19 mouse cellular contexts compared by ENCODE assay signal in genomic region chr13:3532451-3532850, GRCm38 (mm10). TPM values are rescaled to one million over a fixed set of nuclear protein-coding genes. Genes with fewer than 3 reads are reported as not detected.
DNase-seq lines count a peak whose midpoint lies in the region; ATAC-seq and TF ChIP-seq lines count a peak whose summit lies in the region.
"Had no signal": no experiment of that assay in that cellular context is flagged by ENCODE, and none has a peak within 500 bp of the region (broad histone marks: within the 10 kb centered on the region; RNA-seq: fewer than 3 reads in every experiment).

No protein-coding gene starts in this region.

- TF ChIP-seq CTCF in ES-Bruce4 (IDR thresholded peaks at IDR 0.05; ENCODE audit: low read depth, low read length) (no peak), G1E (IDR thresholded peaks at IDR 0.05; ENCODE audit: low read depth, low read length) (no peak)

- no peak overlapping the region for H3K27ac ChIP-seq in heart, embryonic 12.5 days (ENCODE audit: poor library complexity, severe bottlenecking)
- peak overlapping the region; percentile 41 for H3K27ac ChIP-seq in ES-Bruce4 (ENCODE audit: insufficient read depth, low read length)
- H3K27ac ChIP-seq: forebrain, embryonic 13.5 days; heart, embryonic 13.5 days; hindbrain, embryonic 13.5 days; hindbrain, postnatal 0 days had no signal

- no peak overlapping the region for H3K9ac ChIP-seq in heart, embryonic 12.5 days
- H3K9ac ChIP-seq in ES-Bruce4 (ENCODE audit: low read depth, poor library complexity, severe bottlenecking) = peak overlapping the region; percentile 35; the same call in 1 of the 2 replicates
- H3K9ac ChIP-seq: forebrain, embryonic 13.5 days; forebrain, postnatal 0 days; heart, embryonic 13.5 days; hindbrain, embryonic 13.5 days had no signal

- DNase-seq in heart, postnatal 25 days (ENCODE audit: low spot score) = no peak
- no peak for DNase-seq in G1E (ENCODE audit: low spot score)
- DNase-seq in cerebellum, postnatal 14 days = no peak
- no peak for DNase-seq in adrenal gland, postnatal 25 days
- DNase-seq: adrenal gland, postnatal 36 days; cerebellum, adult 2 months; cerebellum, postnatal 25 days; forebrain, postnatal 0 days; gastrocnemius, postnatal 14 days; kidney, adult 18-20 months had no signal

- 0 out of 2 replicates have a peak, but pooled peaks cover 5% of the 10 kb centered on the region for H3K4me1 ChIP-seq in heart, embryonic 12.5 days (replicated peaks)
- H3K4me1 ChIP-seq in ES-Bruce4 (ENCODE audit: control insufficient read depth, insufficient read depth, low read length) = no peaks in the 10 kb centered on the region
- H3K4me1 ChIP-seq in G1E (ENCODE audit: insufficient read depth, low read depth, low read length) = peaks cover 52% of the 10 kb centered on the region

- no peak for TF ChIP-seq EP300 in ES-Bruce4 (IDR thresholded peaks at IDR 0.05; ENCODE audit: insufficient read depth, low read depth, low read length)

- ATAC-seq in heart, embryonic 12.5 days (ENCODE audit: insufficient number of reproducible peaks, low FRiP score) = no peak
- peak; percentile 24 for ATAC-seq in G1E (ENCODE audit: extremely low read depth, insufficient number of reproducible peaks, low FRiP score, poor library complexity, severe bottlenecking)
- ATAC-seq in megakaryocyte-erythroid progenitor cell, adult 5-6 weeks (replicated peaks; ENCODE audit: low FRiP score, low TSS enrichment, poor library complexity, severe bottlenecking) = 0 out of 2 replicates have a peak, but pooled peaks have one; percentile 20
- ATAC-seq: activated CD4-positive, CD25-positive, alpha-beta regulatory T cell, adult 4 months; forebrain, embryonic 13.5 days; forebrain, postnatal 0 days; hindbrain, postnatal 0 days had no signal

- no peaks in the 10 kb centered on the region for H3K27me3 ChIP-seq in heart, embryonic 12.5 days (replicated peaks)
- H3K27me3 ChIP-seq in ES-Bruce4 (ENCODE audit: control insufficient read depth, insufficient read depth, low read length, poor library complexity, severe bottlenecking) (no peaks in the 10 kb centered on the region), G1E (ENCODE audit: insufficient read depth, low read length) (no peaks in the 10 kb centered on the region)
- H3K27me3 ChIP-seq: CH12.LX; forebrain, embryonic 13.5 days; heart, embryonic 13.5 days; hindbrain, embryonic 13.5 days had no signal

- TF ChIP-seq POLR2A in ES-Bruce4 (IDR thresholded peaks at IDR 0.05; ENCODE audit: insufficient read depth, low read length) = no peak

- 0 out of 2 replicates have a peak overlapping the region, but pooled peaks have one; percentile 32 for H3K4me2 ChIP-seq in heart, embryonic 12.5 days
- H3K4me2 ChIP-seq: forebrain, embryonic 13.5 days; hindbrain, embryonic 13.5 days had no signal

- H3K36me3 ChIP-seq in heart, embryonic 12.5 days = no peaks in the 10 kb centered on the region
- no peaks in the 10 kb centered on the region for H3K36me3 ChIP-seq in ES-Bruce4 (ENCODE audit: control insufficient read depth, insufficient read depth, low read length, poor library complexity, severe bottlenecking)
- no peaks in the 10 kb centered on the region for H3K36me3 ChIP-seq in G1E (replicated peaks)
- H3K36me3 ChIP-seq: heart, embryonic 13.5 days; hindbrain, embryonic 13.5 days had no signal

- H3K9me3 ChIP-seq in heart, embryonic 12.5 days (replicated peaks) = peaks cover 4% of the 10 kb centered on the region; the same call in 1 of the 2 replicates
- H3K9me3 ChIP-seq in ES-Bruce4 (replicated peaks; ENCODE audit: control insufficient read depth, insufficient read depth, low read length, poor library complexity, severe bottlenecking) = peaks cover 9% of the 10 kb centered on the region
- H3K9me3 ChIP-seq in G1E (replicated peaks) = no peaks in the 10 kb centered on the region; the same call in 1 of the 2 replicates
- H3K9me3 ChIP-seq: heart, embryonic 13.5 days; hindbrain, embryonic 13.5 days had no signal

- intact Hi-C loops in heart, postnatal 25 days (cut with DNase I) = loop anchor here (10.0 kb wide), 1 partner anchor 128 kb away; no protein-coding TSS in a partner anchor

- H3K4me3 ChIP-seq in heart, embryonic 12.5 days = no peak overlapping the region
- H3K4me3 ChIP-seq in ES-Bruce4 (ENCODE audit: low read depth, low read length) = peak overlapping the region; percentile 49
- H3K4me3 ChIP-seq in G1E (ENCODE audit: low read depth, low read length) = peak overlapping the region; percentile 59; the same call in 1 of the 2 replicates
- H3K4me3 ChIP-seq: forebrain, embryonic 13.5 days; heart, embryonic 13.5 days; hindbrain, embryonic 13.5 days had no signal

- whole genome bisulfite sequencing in heart, embryonic 12.5 days = 58% methylated on average over 4 of the region's 4 CpGs

RNA-seq across cellular contexts. Expression of gene Gdi2, which starts 5.4 kb away (rescaled TPM):
- polyA plus RNA-seq in heart, embryonic 12.5 days (2016; fragmentation: Nextera tagmentation; extraction: Ambion mirVana) = 333 and 345 TPM in 2 replicates
- 100 to 1,000 TPM; 241 to 258 TPM for total RNA-seq in heart, postnatal 25 days (2021)
- polyA plus RNA-seq in ES-Bruce4 (2011; ENCODE audit: insufficient read depth, insufficient read length, low read depth, missing spikeins) (808 and 834 TPM in 2 replicates), G1E (2012) (493 and 528 TPM in 2 replicates)
- total RNA-seq in G1E (2014; fragmentation: Nextera tagmentation) (1,012 and 1,046 TPM in 2 replicates), G1E (2017) (868 and 989 TPM in 2 replicates)
- total RNA-seq in megakaryocyte-erythroid progenitor cell, adult 5-6 weeks (2014; fragmentation: Nextera tagmentation) = 267 and 287 TPM in 2 replicates
- 384 and 417 TPM in 2 replicates for total RNA-seq in megakaryocyte-erythroid progenitor cell, adult 5-6 weeks (2017)
- 315 and 361 TPM in 2 replicates for total RNA-seq in adrenal gland, postnatal 25 days (2021)
